Mouse (Mus musculus) cerebellum, postnatal 25 days (tissue): ENCODE measurements at regions not wholly inside any gene's neighbourhood (a gene's known extent, or its start where the extent isn't known, plus 50 kb on each side); places are given as distances from the start of the nearest gene placed in this dataset.
A peak's percentile ranks its signal among the peaks of the same experiment; 100 is the strongest.

Experiments
- DNase-seq, 2 experiments: peaks; one replicate each; pipeline ENCODE4 v3.0.0; 2021; ENCODE audit warnings: mixed read lengths in 2 of 2

- DNase-seq: peak in 1 of 2 experiments; percentile 16
These were observed 531.6 kb downstream of the Ccdc171 start for GRCm38 (mm10) chr4:84056863-84057502.

- DNase-seq: no peak
These were observed 534.8 kb downstream of the Ccdc171 start for GRCm38 (mm10) chr4:84060187-84060586.

GRCm38 (mm10) chr4:84063755-84064154 is 538.4 kb downstream of the Ccdc171 start:
- no peak for DNase-seq

DNA sequence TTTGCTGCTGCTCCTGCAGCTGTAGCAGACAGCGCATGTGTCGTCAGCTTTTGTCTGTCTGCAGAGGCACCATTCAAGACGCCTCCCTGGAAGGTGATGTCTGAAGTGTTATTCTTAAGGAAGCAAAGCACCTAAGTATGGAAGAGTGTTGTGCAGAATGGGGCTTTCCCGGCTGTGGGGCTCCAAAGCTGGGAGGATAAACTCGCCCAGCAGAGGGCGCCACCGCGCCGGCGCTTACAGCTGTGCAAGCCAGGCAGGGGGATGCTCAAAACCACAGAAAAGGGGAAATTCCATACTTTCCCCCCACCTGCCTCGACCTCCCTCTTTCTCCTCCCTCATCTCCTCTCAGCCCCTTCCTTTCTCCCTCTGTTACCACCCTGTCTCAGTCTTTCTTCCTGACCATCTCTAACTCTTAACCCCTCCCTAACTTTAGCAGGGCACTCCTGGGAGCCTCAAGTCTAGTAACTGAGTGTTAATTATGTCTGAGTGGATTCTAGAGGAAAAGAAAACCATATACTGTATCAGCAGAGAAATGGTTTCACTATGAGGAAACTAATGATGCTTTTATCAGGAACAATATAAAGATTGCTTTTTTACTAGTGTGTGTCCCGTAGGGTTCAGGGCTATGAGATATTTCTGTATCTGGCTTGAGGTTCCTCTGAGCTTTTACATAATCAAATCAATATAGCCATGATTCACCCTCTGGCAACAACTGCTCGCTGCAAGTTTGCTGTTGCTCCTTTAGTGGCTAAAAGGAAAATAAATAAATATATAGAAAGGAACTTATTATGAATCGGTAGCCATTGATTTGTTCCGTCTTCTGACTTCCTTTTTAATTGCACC is 539.5 kb downstream of the Ccdc171 start:
- peak; percentile 80 to 88 for DNase-seq

DNA sequence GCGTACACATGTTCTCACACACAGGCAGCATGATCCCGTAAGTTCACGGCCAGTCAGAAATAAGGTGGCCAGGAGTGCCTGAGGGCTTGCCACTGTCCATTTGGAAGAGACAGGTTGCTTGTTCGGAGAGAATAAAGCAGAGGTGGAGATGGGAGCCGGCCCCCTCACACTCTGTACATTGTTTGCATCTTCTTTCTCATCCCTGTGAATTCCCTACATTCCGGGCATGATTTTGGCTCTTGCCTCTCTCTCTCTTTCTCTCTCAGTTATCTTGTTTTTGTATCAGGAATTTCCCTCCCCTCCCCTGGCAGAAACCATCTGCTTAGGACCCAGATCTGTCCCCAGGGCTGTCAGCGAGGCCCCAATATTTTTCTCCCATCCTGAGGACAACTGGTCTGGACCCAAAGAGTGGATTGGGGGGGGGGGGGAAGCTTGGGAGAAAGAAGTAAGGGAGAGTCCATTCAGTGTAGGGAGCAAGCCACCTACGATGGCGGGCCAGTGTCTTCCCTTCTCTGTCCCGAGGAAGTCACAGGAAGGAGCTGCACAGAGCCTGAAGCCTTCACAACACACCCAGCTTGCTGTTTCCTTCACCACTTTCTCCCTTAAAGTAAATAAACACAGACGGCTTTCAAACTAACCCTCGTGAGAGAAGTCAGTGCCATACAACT is 540.2 kb downstream of the Ccdc171 start:
- no peak for DNase-seq

DNA sequence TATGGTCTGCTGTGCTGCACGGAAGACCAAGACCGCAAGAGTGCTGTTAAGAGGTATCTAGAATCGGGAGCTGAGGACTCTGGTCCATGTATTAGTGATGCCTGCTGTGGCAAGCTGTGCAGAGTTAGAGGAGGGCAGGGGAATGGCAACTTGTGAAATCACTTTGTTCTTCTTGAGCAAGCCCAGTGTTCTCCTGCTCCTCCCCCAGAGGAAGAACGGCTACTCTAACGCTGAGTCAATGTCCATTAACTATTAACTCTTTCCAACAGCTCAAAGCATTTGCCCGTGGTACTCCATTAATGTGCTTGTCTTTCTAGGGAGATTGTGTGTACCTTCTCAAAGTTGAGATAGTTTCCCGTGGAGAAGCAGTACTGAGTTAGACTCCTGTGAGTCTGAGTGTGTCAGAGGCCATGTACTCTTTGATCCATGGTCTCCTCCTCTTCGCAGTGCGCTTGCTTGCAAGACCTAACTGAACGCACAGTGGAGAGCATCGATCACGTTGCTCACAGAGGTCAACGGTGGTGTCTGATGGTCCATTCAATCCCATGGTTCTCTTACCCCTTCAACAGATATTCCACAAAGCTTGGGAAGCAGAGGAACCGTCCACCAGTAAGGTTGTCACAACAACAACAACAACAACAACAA is 542.7 kb downstream of the Ccdc171 start:
- no peak for DNase-seq

DNA sequence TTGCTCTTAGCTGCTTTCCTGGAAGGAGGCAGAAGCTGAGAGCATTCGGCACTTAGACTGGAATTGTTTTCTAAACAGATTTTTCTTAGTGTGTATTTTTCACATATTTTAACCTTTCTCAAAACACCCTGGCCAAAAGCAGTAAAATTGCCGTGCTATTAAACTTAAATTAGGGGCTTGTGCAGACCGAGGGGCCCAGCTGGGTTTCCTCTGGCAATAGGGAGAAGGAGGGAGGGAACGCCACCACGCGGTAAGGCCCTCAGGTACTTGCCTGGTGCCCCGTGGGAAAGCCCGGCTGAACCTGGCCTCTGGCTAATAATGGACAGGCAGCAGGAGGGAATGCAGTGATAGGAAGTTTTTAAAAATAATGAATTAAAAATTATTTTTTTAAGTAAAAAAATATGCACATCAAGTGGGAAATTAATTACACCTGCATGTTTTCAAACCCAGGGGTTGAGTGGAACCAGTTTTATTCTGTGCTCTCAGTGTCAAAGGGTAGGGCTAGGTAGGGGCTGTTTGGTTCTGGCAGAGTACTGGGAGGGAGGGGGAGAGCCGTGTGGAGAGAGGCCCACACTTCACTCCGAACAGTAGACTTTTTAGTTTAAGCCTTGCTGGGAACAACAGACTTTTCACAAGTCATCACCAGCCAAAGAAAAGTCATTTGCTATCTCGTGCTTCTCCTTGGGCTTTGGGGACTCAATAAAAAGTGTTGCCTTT is 543.8 kb downstream of the Ccdc171 start:
- no peak for DNase-seq

DNA sequence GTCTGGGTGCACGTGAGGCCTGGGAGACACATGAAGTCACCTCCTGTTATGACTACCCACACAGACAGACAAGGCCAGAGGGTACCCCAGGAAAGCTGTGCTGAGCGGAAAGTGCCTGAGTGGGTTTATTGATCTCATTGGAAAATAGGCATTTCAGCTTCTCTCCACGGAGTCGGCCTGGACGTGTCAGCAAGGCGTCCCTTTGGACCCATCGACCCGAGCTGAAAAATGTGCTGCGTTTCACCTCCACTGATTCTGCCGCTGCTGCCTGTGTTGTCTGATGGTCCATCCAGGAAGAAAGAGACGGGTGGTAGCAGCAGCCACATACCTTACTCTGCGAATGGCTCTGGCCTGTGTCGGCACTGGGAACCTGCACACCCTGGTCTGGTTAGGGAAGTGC is 544.3 kb downstream of the Ccdc171 start:
- DNase-seq: no peak

- no peak for DNase-seq
These were observed 544.7 kb downstream of the Ccdc171 start for GRCm38 (mm10) chr4:84070089-84070488.

GRCm38 (mm10) chr4:84072096-84072495 is 546.8 kb downstream of the Ccdc171 start:
- DNase-seq: no peak

GRCm38 (mm10) chr4:84076526-84076925 is 551.2 kb downstream of the Ccdc171 start:
- DNase-seq: no peak

- no peak for DNase-seq
These were observed 554.2 kb downstream of the Ccdc171 start for GRCm38 (mm10) chr4:84079516-84079915.

DNA sequence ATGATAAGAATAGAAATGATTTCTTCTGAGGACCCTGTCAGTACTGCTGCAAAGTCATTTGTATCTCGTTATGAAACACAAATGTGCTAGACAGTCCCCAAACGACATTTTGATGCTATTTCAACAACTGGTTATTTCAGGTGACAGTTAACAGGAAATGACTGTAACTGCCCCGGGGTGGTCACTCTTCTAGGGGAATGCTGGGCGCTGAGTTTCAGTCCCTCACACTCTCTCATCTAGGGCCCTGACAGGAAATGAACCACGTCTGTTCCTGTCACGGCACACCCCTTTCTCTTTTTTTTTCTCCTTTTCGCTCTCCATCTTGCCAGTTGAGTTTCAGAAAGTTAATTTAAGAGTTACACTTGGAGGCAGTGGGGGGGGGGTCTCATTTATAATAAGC is 556.2 kb downstream of the Ccdc171 start:
- no peak for DNase-seq

- DNase-seq: no peak
These were observed 562.8 kb downstream of the Ccdc171 start for GRCm38 (mm10) chr4:84088166-84088565.

- peak; percentile 34 to 39 for DNase-seq
These were observed 567.2 kb downstream of the Ccdc171 start for GRCm38 (mm10) chr4:84092509-84092908.

DNA sequence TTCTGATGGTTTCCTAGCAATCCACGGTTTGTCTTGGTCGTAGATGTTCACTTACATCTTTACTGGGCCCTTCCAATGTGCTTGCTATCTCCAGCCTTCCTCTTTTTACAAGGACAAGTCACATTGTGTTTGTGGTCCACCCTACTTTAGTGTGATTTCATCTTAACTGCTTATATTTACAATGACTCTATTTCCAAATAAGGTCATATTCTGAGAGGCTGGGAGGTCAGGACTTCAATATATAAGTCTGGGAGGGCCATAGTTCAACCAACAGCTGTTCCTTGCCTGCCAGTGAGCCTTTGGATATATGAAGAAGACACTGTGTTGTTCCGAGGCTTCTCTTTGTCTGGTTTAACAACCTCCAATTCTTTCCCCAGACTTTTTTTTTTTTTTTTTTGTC is 569.9 kb downstream of the Ccdc171 start:
- no peak for DNase-seq

GRCm38 (mm10) chr4:84096081-84096480 is 570.7 kb downstream of the Ccdc171 start:
- DNase-seq: no peak

DNA sequence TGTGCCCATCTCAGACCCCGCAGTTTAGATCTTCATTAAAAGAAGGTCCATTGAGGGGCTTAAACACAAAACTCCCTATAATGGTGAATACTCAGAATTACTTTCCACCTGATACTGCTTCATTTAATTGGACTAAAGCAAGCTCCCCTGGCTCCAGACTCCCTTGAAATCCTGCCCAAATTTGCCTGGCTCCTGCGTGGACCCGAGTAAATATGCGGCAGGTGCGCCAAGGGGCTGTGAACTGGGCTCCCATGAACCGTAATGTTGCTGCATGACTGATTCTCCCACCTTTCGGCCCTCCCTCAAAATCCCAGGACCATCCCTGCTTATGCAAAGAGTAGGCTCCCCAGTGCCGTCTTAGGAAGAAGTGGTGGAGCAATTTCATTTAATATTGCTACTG is 573.7 kb downstream of the Ccdc171 start:
- peak; percentile 45 to 59 for DNase-seq

GRCm38 (mm10) chr4:84101923-84102322 is 573.2 kb downstream of the Bnc2 start:
- no peak for DNase-seq

- no peak for DNase-seq
These were observed 572.3 kb downstream of the Bnc2 start for GRCm38 (mm10) chr4:84102736-84103135.

DNA sequence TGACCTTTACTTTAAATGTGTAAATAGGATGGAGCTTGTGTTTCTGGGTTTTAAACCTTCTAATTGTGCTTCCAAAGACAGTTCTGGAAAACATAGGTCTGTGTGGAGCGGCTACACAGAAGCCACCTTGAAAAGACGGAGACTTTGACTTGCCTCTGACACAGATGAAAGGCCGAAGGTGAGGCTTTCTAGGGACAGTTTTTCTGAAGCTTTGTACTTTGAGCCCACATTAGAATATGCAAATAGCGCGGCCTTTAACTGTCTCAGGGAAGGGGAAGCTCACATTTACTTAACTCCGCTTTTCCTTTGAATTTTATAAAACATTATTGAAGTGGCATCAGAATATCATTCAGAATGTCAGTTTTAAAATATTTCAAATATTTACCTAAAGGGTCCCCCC is 566.5 kb downstream of the Bnc2 start:
- DNase-seq: no peak

DNA sequence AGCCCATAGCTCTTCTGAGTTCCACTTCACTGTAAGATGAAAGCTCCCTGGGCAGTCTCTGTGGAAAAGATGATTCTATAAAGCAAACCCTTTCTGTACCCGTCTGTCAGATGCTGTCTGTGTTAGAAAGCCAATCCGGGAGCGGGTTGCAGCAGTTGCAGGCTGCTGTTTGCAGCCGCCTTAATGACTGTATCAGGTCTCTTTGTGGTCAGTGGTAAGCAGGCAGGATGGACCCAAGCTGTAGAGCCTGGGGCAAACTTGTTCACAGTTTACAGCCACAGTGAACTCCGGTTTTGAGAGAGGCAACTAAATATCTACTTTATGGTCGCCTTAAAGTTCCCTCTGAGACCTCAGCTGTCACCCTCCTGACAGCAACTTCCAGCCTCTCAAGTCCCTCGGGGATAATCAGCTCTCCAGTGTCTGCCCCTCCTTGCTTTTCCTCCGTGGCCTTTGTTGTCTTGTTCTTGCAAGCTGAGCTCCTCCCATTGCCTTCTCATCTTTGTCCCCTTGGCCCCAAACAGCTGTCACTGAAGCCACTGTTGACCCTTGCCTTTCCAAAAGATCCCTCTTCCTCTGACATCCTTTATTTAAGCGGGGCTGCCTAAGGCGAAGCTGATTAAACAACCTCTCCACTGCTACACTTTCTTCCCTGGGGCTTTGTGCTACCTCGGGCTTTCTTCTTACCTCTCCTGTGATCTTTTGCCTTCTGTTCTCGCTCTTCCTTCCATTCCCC is 565.1 kb downstream of the Bnc2 start:
- DNase-seq: no peak
